Mouse (Mus musculus): ENCODE data around the gene Nono. TPM values are rescaled to one million over a fixed set of nuclear protein-coding genes. Genes with fewer than 3 reads are reported as not detected.
"Not testable (repeated sequence)": the region's sequence is repeated elsewhere in the genome, so short reads cannot be mapped to it uniquely, and the experiment has no call there.

Gene Nono
- polyA plus RNA-seq, 2 experiments: 103 to 117 TPM

GRCm38 (mm10) chrX:101481604-101482350 is 52.7 kb downstream of the Nono start:
- no peak overlapping the region for H3K27ac ChIP-seq
- H3K27me3 ChIP-seq (ENCODE audit: control insufficient read depth, insufficient read depth, low read length): no peaks in the 10 kb centered on the region
- DNase-seq (ENCODE audit: low read depth in 3 of 3, low spot score in 3 of 3): no peak
- 69% methylated on average over 6 of the region's 6 CpGs for WGBS (ENCODE audit: insufficient replicate concordance)
- H3K4me2 ChIP-seq (ENCODE audit: low read depth): no peak overlapping the region
- no peaks in the 10 kb centered on the region for H3K9me3 ChIP-seq (ENCODE audit: control insufficient read depth, low read length)
- no peaks in the 10 kb centered on the region for H3K36me3 ChIP-seq (replicated peaks; ENCODE audit: control insufficient read depth, insufficient read depth, low read depth)
- H3K4me3 ChIP-seq (ENCODE audit: insufficient read depth in 1 of 2, low read depth in 2 of 2, low read length in 2 of 2): no peak overlapping the region
- ATAC-seq (ENCODE audit: insufficient read depth): no peak
- H3K4me1 ChIP-seq (replicated peaks; ENCODE audit: control insufficient read depth in 2 of 2, insufficient read depth in 2 of 2, low read length in 1 of 2): no peaks in the 10 kb centered on the region
- no peak for TF ChIP-seq EP300 (IDR thresholded peaks at IDR 0.05; ENCODE audit: low read depth)
- no peak for TF ChIP-seq CTCF (IDR thresholded peaks at IDR 0.05; ENCODE audit: low read depth)
- no peak overlapping the region for H3K9ac ChIP-seq (replicated peaks)

- not testable (repeated sequence) for H3K4me1 ChIP-seq (replicated peaks; ENCODE audit: control insufficient read depth in 2 of 2, insufficient read depth in 2 of 2, low read length in 1 of 2); H3K9me3 ChIP-seq (ENCODE audit: control insufficient read depth, low read length); ATAC-seq (ENCODE audit: insufficient read depth); H3K9ac ChIP-seq (replicated peaks); H3K4me2 ChIP-seq (ENCODE audit: low read depth); H3K4me3 ChIP-seq (ENCODE audit: insufficient read depth in 1 of 2, low read depth in 2 of 2, low read length in 2 of 2); H3K27ac ChIP-seq; H3K27me3 ChIP-seq (ENCODE audit: control insufficient read depth, insufficient read depth, low read length); H3K36me3 ChIP-seq (replicated peaks; ENCODE audit: control insufficient read depth, insufficient read depth, low read depth)
- peak; percentile 1 to 7 (median 4) for DNase-seq (ENCODE audit: low read depth in 3 of 3, low spot score in 3 of 3)
- 25% methylated on average over 10 of the region's 12 CpGs for WGBS (ENCODE audit: insufficient replicate concordance)
- TF ChIP-seq CTCF (IDR thresholded peaks at IDR 0.05; ENCODE audit: low read depth): peak; percentile 90
These were observed 57.5 kb downstream of the Nono start for GRCm38 (mm10) chrX:101486487-101487152.

Other genes with a start within 250 kb of the Nono start
- gene Snx12, start 206.8 kb upstream of the Nono start, polyA plus RNA-seq (2012; rRNA removed): 8.2 and 11.3 TPM in 2 replicates
- 15.9 and 16.8 TPM in 2 replicates for gene Snx12, start 206.8 kb upstream of the Nono start, polyA plus RNA-seq (2014; fragmentation: Nextera tagmentation; extraction: Ambion mirVana)
- gene Foxo4, start 174.8 kb upstream of the Nono start, polyA plus RNA-seq (2012; rRNA removed): 10.3 and 11.8 TPM in 2 replicates
- gene Foxo4, start 174.8 kb upstream of the Nono start, polyA plus RNA-seq (2014; fragmentation: Nextera tagmentation; extraction: Ambion mirVana): 1.4 and 1.8 TPM in 2 replicates
- gene Gm614, start 165.3 kb upstream of the Nono start, polyA plus RNA-seq (2012; rRNA removed): 0.06 TPM in 1 of 2 replicates, not detected in the other
- not detected in 2 replicates for gene Gm614, start 165.3 kb upstream of the Nono start, polyA plus RNA-seq (2014; fragmentation: Nextera tagmentation; extraction: Ambion mirVana)
- 5.5 and 6.4 TPM in 2 replicates for gene Il2rg, start 161.1 kb upstream of the Nono start, polyA plus RNA-seq (2012; rRNA removed)
- gene Il2rg, start 161.1 kb upstream of the Nono start, polyA plus RNA-seq (2014; fragmentation: Nextera tagmentation; extraction: Ambion mirVana): 7.8 and 8.3 TPM in 2 replicates
- gene Gm20489, start 160.3 kb upstream of the Nono start, polyA plus RNA-seq (2012; rRNA removed): not detected in 2 replicates
- not detected in 2 replicates for gene Gm20489, start 160.3 kb upstream of the Nono start, polyA plus RNA-seq (2014; fragmentation: Nextera tagmentation; extraction: Ambion mirVana)
- 34.3 and 37.8 TPM in 2 replicates for gene Med12, start 155.3 kb upstream of the Nono start, polyA plus RNA-seq (2012; rRNA removed)
- gene Med12, start 155.3 kb upstream of the Nono start, polyA plus RNA-seq (2014; fragmentation: Nextera tagmentation; extraction: Ambion mirVana): 21.9 and 27.5 TPM in 2 replicates
- 0.03 and 0.06 TPM in 2 replicates for gene Nlgn3, start 130.2 kb upstream of the Nono start, polyA plus RNA-seq (2012; rRNA removed)
- gene Nlgn3, start 130.2 kb upstream of the Nono start, polyA plus RNA-seq (2014; fragmentation: Nextera tagmentation; extraction: Ambion mirVana): 0.05 and 0.08 TPM in 2 replicates
- 42.1 and 62.5 TPM in 2 replicates for gene Gjb1, start 52.9 kb upstream of the Nono start, polyA plus RNA-seq (2012; rRNA removed)
- 52.5 and 56.6 TPM in 2 replicates for gene Gjb1, start 52.9 kb upstream of the Nono start, polyA plus RNA-seq (2014; fragmentation: Nextera tagmentation; extraction: Ambion mirVana)
- gene Zmym3, start 8.5 kb upstream of the Nono start, polyA plus RNA-seq (2012; rRNA removed): 9.6 and 11.4 TPM in 2 replicates
- 4.3 and 4.4 TPM in 2 replicates for gene Zmym3, start 8.5 kb upstream of the Nono start, polyA plus RNA-seq (2014; fragmentation: Nextera tagmentation; extraction: Ambion mirVana)
- 0.58 and 0.96 TPM in 2 replicates for gene Itgb1bp2, start 19.8 kb downstream of the Nono start, polyA plus RNA-seq (2012; rRNA removed)
- 0.17 and 0.23 TPM in 2 replicates for gene Itgb1bp2, start 19.8 kb downstream of the Nono start, polyA plus RNA-seq (2014; fragmentation: Nextera tagmentation; extraction: Ambion mirVana)
- gene Taf1, start 103.4 kb downstream of the Nono start, polyA plus RNA-seq (2012; rRNA removed): 6.4 and 12.5 TPM in 2 replicates
- 5.8 and 6.1 TPM in 2 replicates for gene Taf1, start 103.4 kb downstream of the Nono start, polyA plus RNA-seq (2014; fragmentation: Nextera tagmentation; extraction: Ambion mirVana)
- 42.8 and 54.2 TPM in 2 replicates for gene Ogt, start 210.7 kb downstream of the Nono start, polyA plus RNA-seq (2012; rRNA removed)
- 49.8 and 57.2 TPM in 2 replicates for gene Ogt, start 210.7 kb downstream of the Nono start, polyA plus RNA-seq (2014; fragmentation: Nextera tagmentation; extraction: Ambion mirVana)